Mouse (Mus musculus) lung, adult 2 months (tissue): Measurements from ENCODE around the gene Syt17.

ENCODE experiments used
- CTCF ChIP-seq: fragments of 200-500 bp; IDR thresholded peaks from 2 replicates; pipeline ENCODE4 v1.5.1; 2011; ENCODE audit warnings: mild to moderate bottlenecking, low read length, control low read depth; ENCODE audit not compliant: insufficient read depth
- POLR2A ChIP-seq: fragments of 200-500 bp; IDR thresholded peaks from 2 replicates; pipeline ENCODE4 v1.6.1; 2011; ENCODE audit warnings: low read depth, mild to moderate bottlenecking, control low read depth, low read length, borderline replicate concordance; ENCODE audit errors: extremely low read depth

DNA sequence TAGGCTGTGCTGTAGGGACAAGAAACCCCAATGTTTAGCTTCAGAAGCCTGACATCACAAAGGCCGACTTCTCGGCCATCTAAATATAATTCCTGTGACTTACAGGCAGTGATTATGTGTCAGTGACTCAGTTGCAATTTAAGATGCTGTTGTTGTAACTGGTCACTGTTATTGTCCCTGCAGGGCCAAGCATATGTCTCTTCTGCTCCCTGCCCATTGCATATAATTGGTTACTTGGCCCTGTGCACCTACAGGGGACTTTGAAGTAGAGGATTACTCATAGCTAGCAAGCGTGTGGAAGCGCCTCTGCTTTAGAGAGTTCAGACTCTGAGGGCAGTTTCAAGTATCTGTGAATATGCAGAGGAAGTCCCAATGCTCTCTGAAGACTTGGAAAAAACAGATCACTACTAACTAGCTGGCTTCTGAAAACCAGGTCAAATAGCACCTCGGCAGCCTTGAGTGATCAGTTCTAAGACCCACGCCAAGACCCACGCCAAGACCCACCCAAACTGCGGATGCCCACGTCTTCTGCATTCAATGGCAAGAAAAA is 32.2 kb upstream of the Syt17 start:
- TF ChIP-seq POLR2A = no peak
- TF ChIP-seq CTCF = no peak
